ENCODE assay signal across 8 mouse cellular contexts in genomic region chrX:74428146-74428825, GRCm38 (mm10). TPM values are rescaled to one million over a fixed set of nuclear protein-coding genes. Genes with fewer than 3 reads are reported as not detected.
DNase-seq lines count a peak whose midpoint lies in the region; ATAC-seq lines count a peak whose summit lies in the region.

No protein-coding gene starts in this region.

- H3K36me3 ChIP-seq in kidney, embryonic 14.5 days (ENCODE audit: control insufficient read depth, insufficient read depth, low read length), result peaks cover under 1% of the 10 kb centered on the region; the same call in 1 of the 2 replicates
- no peaks in the 10 kb centered on the region; the same call in 1 of the 2 replicates for H3K36me3 ChIP-seq in embryonic facial prominence, embryonic 10.5 days (replicated peaks)
- H3K36me3 ChIP-seq in intestine, embryonic 15.5 days, result no peaks in the 10 kb centered on the region
- H3K36me3 ChIP-seq in neural tube, embryonic 11.5 days (ENCODE audit: control insufficient read depth, insufficient read depth, low read length), result no peaks in the 10 kb centered on the region

- 36% methylated on average over 35 of the region's 35 CpGs for WGBS in kidney, embryonic 14.5 days
- WGBS in embryonic facial prominence, embryonic 10.5 days, result 24% methylated on average over 35 of the region's 35 CpGs
- 22% methylated on average over 35 of the region's 35 CpGs for WGBS in intestine, embryonic 15.5 days
- WGBS in neural tube, embryonic 11.5 days, result 21% methylated on average over 35 of the region's 35 CpGs

- peak overlapping the region; percentile 47; the same call in 1 of the 2 replicates for H3K27ac ChIP-seq in kidney, embryonic 14.5 days (ENCODE audit: low read depth, low read length)
- peak overlapping the region; percentile 82 for H3K27ac ChIP-seq in embryonic facial prominence, embryonic 10.5 days (replicated peaks)
- 0 out of 2 replicates have a peak overlapping the region, but pooled peaks have one; percentile 92 for H3K27ac ChIP-seq in intestine, embryonic 15.5 days
- H3K27ac ChIP-seq in neural tube, embryonic 11.5 days (ENCODE audit: low read depth, low read length), result no peak overlapping the region

- no peaks in the 10 kb centered on the region for H3K4me1 ChIP-seq in kidney, embryonic 14.5 days (ENCODE audit: control insufficient read depth, insufficient read depth, low read length)
- H3K4me1 ChIP-seq in embryonic facial prominence, embryonic 10.5 days, result peaks cover 8% of the 10 kb centered on the region
- no peaks in the 10 kb centered on the region for H3K4me1 ChIP-seq in intestine, embryonic 15.5 days (replicated peaks)
- H3K4me1 ChIP-seq in neural tube, embryonic 11.5 days (ENCODE audit: control insufficient read depth, insufficient read depth, low read length), result no peaks in the 10 kb centered on the region

- no peaks in the 10 kb centered on the region for H3K27me3 ChIP-seq in kidney, embryonic 14.5 days (ENCODE audit: control insufficient read depth, insufficient read depth, low read length)
- no peaks in the 10 kb centered on the region for H3K27me3 ChIP-seq in embryonic facial prominence, embryonic 10.5 days (replicated peaks; ENCODE audit: low read depth, poor library complexity, severe bottlenecking)
- no peaks in the 10 kb centered on the region for H3K27me3 ChIP-seq in intestine, embryonic 15.5 days (replicated peaks)
- H3K27me3 ChIP-seq in neural tube, embryonic 11.5 days (ENCODE audit: control insufficient read depth, insufficient read depth, low read length), result no peaks in the 10 kb centered on the region

- ATAC-seq in kidney, embryonic 14.5 days (ENCODE audit: low FRiP score, low TSS enrichment), result peak; percentile 1; the same call in 1 of the 2 replicates
- ATAC-seq in CD4-positive, CD25-positive, alpha-beta regulatory T cell, adult 4 months, result peak; percentile 27
- peak; percentile 34 for ATAC-seq in intestine, embryonic 15.5 days
- peak; percentile 39 for ATAC-seq in neural tube, embryonic 11.5 days (ENCODE audit: insufficient read depth, low FRiP score, low TSS enrichment)

- H3K9ac ChIP-seq in kidney, embryonic 14.5 days (ENCODE audit: low read depth, low read length), result peak overlapping the region; percentile 50
- peak overlapping the region; percentile 44 for H3K9ac ChIP-seq in intestine, embryonic 15.5 days
- H3K9ac ChIP-seq in neural tube, embryonic 11.5 days (ENCODE audit: low read length), result peak overlapping the region; percentile 44

- peak overlapping the region; percentile 63 for H3K4me3 ChIP-seq in kidney, embryonic 14.5 days (ENCODE audit: low read length)
- H3K4me3 ChIP-seq in embryonic facial prominence, embryonic 10.5 days, result peak overlapping the region; percentile 67
- peak overlapping the region; percentile 50 for H3K4me3 ChIP-seq in intestine, embryonic 15.5 days (replicated peaks)
- H3K4me3 ChIP-seq in neural tube, embryonic 11.5 days (ENCODE audit: low read depth, low read length), result peak overlapping the region; percentile 56

- H3K4me2 ChIP-seq in kidney, embryonic 14.5 days (replicated peaks; ENCODE audit: low read depth, low read length), result peak overlapping the region; percentile 61
- H3K4me2 ChIP-seq in intestine, embryonic 15.5 days (replicated peaks), result peak overlapping the region; percentile 59
- peak overlapping the region; percentile 54 for H3K4me2 ChIP-seq in neural tube, embryonic 11.5 days (ENCODE audit: low read depth)

- H3K9me3 ChIP-seq in kidney, embryonic 14.5 days (ENCODE audit: control insufficient read depth, low read length), result no peaks in the 10 kb centered on the region
- H3K9me3 ChIP-seq in embryonic facial prominence, embryonic 10.5 days, result no peaks in the 10 kb centered on the region
- H3K9me3 ChIP-seq in intestine, embryonic 15.5 days, result no peaks in the 10 kb centered on the region
- no peaks in the 10 kb centered on the region for H3K9me3 ChIP-seq in neural tube, embryonic 11.5 days (ENCODE audit: control insufficient read depth, low read length)

- no peak for DNase-seq in kidney, adult 9 months
- DNase-seq in embryonic facial prominence, embryonic 10.5 days (ENCODE audit: low spot score), result peak; percentile 25
- peak; percentile 40 for DNase-seq in neural tube, embryonic 11.5 days (ENCODE audit: low spot score)
- no peak for DNase-seq in spleen, postnatal 36 days (ENCODE audit: low spot score in 2 of 2)
- DNase-seq in urinary bladder, postnatal 10 days (ENCODE audit: low spot score), result no peak

RNA-seq across cellular contexts. Expression of gene G6pdx, which starts 0.7 kb away (rescaled TPM):
- 41.4 and 49.6 TPM in 2 replicates for polyA plus RNA-seq in kidney, embryonic 14.5 days (2014; fragmentation: Nextera tagmentation; extraction: Ambion mirVana)
- polyA plus RNA-seq in CD4-positive, CD25-positive, alpha-beta regulatory T cell, adult 4 months (2017; shearing (Covaris generic)), result 10 to 100 TPM; 33.3 to 41.4 TPM
- 54.7 and 57.3 TPM in 2 replicates for polyA plus RNA-seq in embryonic facial prominence, embryonic 10.5 days (2016; fragmentation: Nextera tagmentation; extraction: Ambion mirVana)
- polyA plus RNA-seq in intestine, embryonic 15.5 days (2015; fragmentation: Nextera tagmentation; extraction: Ambion mirVana), result 45.9 and 46.3 TPM in 2 replicates
- polyA plus RNA-seq in neural tube, embryonic 11.5 days (2014; fragmentation: Nextera tagmentation; extraction: Ambion mirVana), result 59.4 and 60.7 TPM in 2 replicates

RNA-seq across cellular contexts. Expression of gene Ikbkg, which starts 35.2 kb away (rescaled TPM):
- 12.7 and 22.0 TPM in 2 replicates for polyA plus RNA-seq in kidney, embryonic 14.5 days (2014; fragmentation: Nextera tagmentation; extraction: Ambion mirVana)
- polyA plus RNA-seq in CD4-positive, CD25-positive, alpha-beta regulatory T cell, adult 4 months (2017; shearing (Covaris generic)), result 10 to 100 TPM; 44.7 to 65.1 TPM
- polyA plus RNA-seq in embryonic facial prominence, embryonic 10.5 days (2016; fragmentation: Nextera tagmentation; extraction: Ambion mirVana), result 18.7 and 18.9 TPM in 2 replicates
- 18.4 and 19.7 TPM in 2 replicates for polyA plus RNA-seq in intestine, embryonic 15.5 days (2015; fragmentation: Nextera tagmentation; extraction: Ambion mirVana)
- 24.4 and 27.7 TPM in 2 replicates for polyA plus RNA-seq in neural tube, embryonic 11.5 days (2014; fragmentation: Nextera tagmentation; extraction: Ambion mirVana)

RNA-seq across cellular contexts. Expression of gene Fam3a, which starts 35.2 kb away (rescaled TPM):
- polyA plus RNA-seq in kidney, embryonic 14.5 days (2014; fragmentation: Nextera tagmentation; extraction: Ambion mirVana), result 29.4 and 36.3 TPM in 2 replicates
- polyA plus RNA-seq in CD4-positive, CD25-positive, alpha-beta regulatory T cell, adult 4 months (2017; shearing (Covaris generic)), result 10 to 100 TPM; 28.6 to 47.0 TPM
- polyA plus RNA-seq in embryonic facial prominence, embryonic 10.5 days (2016; fragmentation: Nextera tagmentation; extraction: Ambion mirVana), result 23.7 and 23.8 TPM in 2 replicates
- polyA plus RNA-seq in intestine, embryonic 15.5 days (2015; fragmentation: Nextera tagmentation; extraction: Ambion mirVana), result 29.5 and 32.0 TPM in 2 replicates
- polyA plus RNA-seq in neural tube, embryonic 11.5 days (2014; fragmentation: Nextera tagmentation; extraction: Ambion mirVana), result 27.8 and 30.8 TPM in 2 replicates

RNA-seq across cellular contexts. Expression of gene Gm6880, which starts 52.9 kb away (rescaled TPM):
- not detected in 2 replicates for polyA plus RNA-seq in kidney, embryonic 14.5 days (2014; fragmentation: Nextera tagmentation; extraction: Ambion mirVana)
- polyA plus RNA-seq in CD4-positive, CD25-positive, alpha-beta regulatory T cell, adult 4 months (2017; shearing (Covaris generic)), result not detected
- not detected in 2 replicates for polyA plus RNA-seq in embryonic facial prominence, embryonic 10.5 days (2016; fragmentation: Nextera tagmentation; extraction: Ambion mirVana)
- polyA plus RNA-seq in intestine, embryonic 15.5 days (2015; fragmentation: Nextera tagmentation; extraction: Ambion mirVana), result not detected in 2 replicates
- not detected in 2 replicates for polyA plus RNA-seq in neural tube, embryonic 11.5 days (2014; fragmentation: Nextera tagmentation; extraction: Ambion mirVana)

RNA-seq across cellular contexts. Expression of gene Slc10a3, which starts 55.1 kb away (rescaled TPM):
- 16.2 and 23.5 TPM in 2 replicates for polyA plus RNA-seq in kidney, embryonic 14.5 days (2014; fragmentation: Nextera tagmentation; extraction: Ambion mirVana)
- 10 to 100 TPM; 21.5 to 34.2 TPM for polyA plus RNA-seq in CD4-positive, CD25-positive, alpha-beta regulatory T cell, adult 4 months (2017; shearing (Covaris generic))
- 12.3 and 13.0 TPM in 2 replicates for polyA plus RNA-seq in embryonic facial prominence, embryonic 10.5 days (2016; fragmentation: Nextera tagmentation; extraction: Ambion mirVana)
- 15.9 and 16.6 TPM in 2 replicates for polyA plus RNA-seq in intestine, embryonic 15.5 days (2015; fragmentation: Nextera tagmentation; extraction: Ambion mirVana)
- 9.6 and 11.6 TPM in 2 replicates for polyA plus RNA-seq in neural tube, embryonic 11.5 days (2014; fragmentation: Nextera tagmentation; extraction: Ambion mirVana)

Comparison
In these comparisons a context has a peak if more than half of its experiments do, and no peak if none do; other contexts are left out.
1. DNase-seq: peak in embryonic facial prominence, embryonic 10.5 days (single experiment) and neural tube, embryonic 11.5 days (single experiment); none in kidney, adult 9 months (single experiment), spleen, postnatal 36 days (0 of 2) and urinary bladder, postnatal 10 days (single experiment).
2. Peak in every context shown above with its lines, with median percentiles within 50 percentile points of each other: ATAC-seq, H3K4me2 ChIP-seq, H3K4me3 ChIP-seq and H3K9ac ChIP-seq.